Mouse (Mus musculus): ENCODE data around the gene Rbm20.

- TF ChIP-seq GABPA (IDR thresholded peaks at IDR 0.05; ENCODE audit: insufficient replicate concordance, low read depth, low read length) (no peak), EP300 (IDR thresholded peaks at IDR 0.05; ENCODE audit: low read length) (no peak), CTCF (conservative IDR thresholded peaks at IDR 0.05 in 1 of 2, IDR thresholded peaks at IDR 0.05 in 1 of 2; ENCODE audit: low read depth in 2 of 2, low read length in 2 of 2) (no peak), NELFE (IDR thresholded peaks at IDR 0.05; ENCODE audit: low read depth, low read length) (no peak)
These were observed 184.2 kb downstream of the Rbm20 start for GRCm38 (mm10) chr19:53861346-53861745.

Measured in CH12.LX (cell line).